Mouse (Mus musculus) heart, embryonic 12.5 days (tissue): ENCODE measurements at regions not wholly inside any gene's neighbourhood (a gene's known extent, or its start where the extent isn't known, plus 50 kb on each side); places are given as distances from the start of the nearest gene placed in this dataset.

Experiments
- ATAC-seq: fragments of 200-750 bp; cut with Nextera tagmentation; 2 replicates; pipeline ENCODE4 v1.8.0; 2017; ENCODE audit warnings: moderate TSS enrichment, moderate library complexity; ENCODE audit not compliant: insufficient number of reproducible peaks, low FRiP score
- H3K27ac ChIP-seq: fragments of 300-500 bp; sonication (generic); 2 replicates; pipeline ENCODE4 v1.5.1; 2016; ENCODE audit warnings: mild to moderate bottlenecking, moderate library complexity; ENCODE audit not compliant: poor library complexity, severe bottlenecking
- H3K27me3 ChIP-seq: fragments of 300-500 bp; sonication (generic); replicated peaks from 2 replicates; pipeline ENCODE4 v1.6.1; 2016; ENCODE audit warnings: mild to moderate bottlenecking, moderate library complexity
- H3K36me3 ChIP-seq: fragments of 300-500 bp; sonication (generic); 2 replicates; pipeline ENCODE4 v1.6.1; 2016; ENCODE audit warnings: mild to moderate bottlenecking, moderate library complexity
- H3K4me1 ChIP-seq: fragments of 300-500 bp; sonication (generic); replicated peaks from 2 replicates; pipeline ENCODE4 v1.6.1; 2016; ENCODE audit warnings: mild to moderate bottlenecking
- H3K4me2 ChIP-seq: fragments of 300-500 bp; sonication (generic); 2 replicates; pipeline ENCODE4 v1.6.1; 2016; ENCODE audit warnings: mild to moderate bottlenecking, moderate library complexity
- H3K4me3 ChIP-seq: fragments of 300-500 bp; sonication (generic); 2 replicates; pipeline ENCODE4 v1.5.1; 2016; ENCODE audit warnings: mild to moderate bottlenecking
- H3K9ac ChIP-seq: fragments of 300-500 bp; sonication (generic); 2 replicates; pipeline ENCODE4 v1.6.1; 2016; ENCODE audit warnings: mild to moderate bottlenecking, moderate library complexity
- H3K9me3 ChIP-seq: fragments of 300-500 bp; sonication (generic); replicated peaks from 2 replicates; pipeline ENCODE4 v1.6.1; 2016; ENCODE audit warnings: mild to moderate bottlenecking, moderate library complexity
- WGBS: fragments of 180-500 bp; shearing (Covaris S2); methylation state at CpG from one replicate; pipeline ENCODE4 v1.1.7; 2016; 5-methylcytosine and 5-hydroxymethylcytosine counted together

- no peak overlapping the region for H3K9ac ChIP-seq
- 52% methylated on average over 7 of the region's 7 CpGs for WGBS
- no peak overlapping the region for H3K4me2 ChIP-seq
- H3K9me3 ChIP-seq: peaks cover 16% of the 10 kb centered on the region
- no peak for ATAC-seq
- peaks cover 43% of the 10 kb centered on the region for H3K27me3 ChIP-seq
- no peaks in the 10 kb centered on the region for H3K36me3 ChIP-seq
- H3K4me1 ChIP-seq: peaks cover 14% of the 10 kb centered on the region; the same call in 1 of the 2 replicates
- no peak overlapping the region for H3K4me3 ChIP-seq
- H3K27ac ChIP-seq: no peak overlapping the region
Observed at GRCm38 (mm10) chr2:173368899-173369298, 92.6 kb upstream of the Pmepa1 start.

- H3K27me3 ChIP-seq: no peaks in the 10 kb centered on the region
- H3K4me2 ChIP-seq: no peak overlapping the region
- WGBS: 77% methylated on average over 6 of the region's 6 CpGs
- H3K9me3 ChIP-seq: peaks cover 13% of the 10 kb centered on the region
- no peak overlapping the region for H3K9ac ChIP-seq
- H3K27ac ChIP-seq: no peak overlapping the region
- no peaks in the 10 kb centered on the region for H3K36me3 ChIP-seq
- no peak for ATAC-seq
- H3K4me1 ChIP-seq: peaks cover 14% of the 10 kb centered on the region; the same call in 1 of the 2 replicates
- H3K4me3 ChIP-seq: no peak overlapping the region
Observed at GRCm38 (mm10) chr2:173376926-173377325, 100.6 kb upstream of the Pmepa1 start.

GRCm38 (mm10) chr2:173377497-173378257 lies 101.3 kb upstream of the Pmepa1 start:
- Histone ChIP-seq H3K4me3 (no peak overlapping the region), H3K27ac (no peak overlapping the region), H3K9me3 (peaks cover 5% of the 10 kb centered on the region), H3K27me3 (no peaks in the 10 kb centered on the region), H3K36me3 (no peaks in the 10 kb centered on the region), H3K4me1 (peaks cover 14% of the 10 kb centered on the region; the same call in 1 of the 2 replicates), H3K9ac (no peak overlapping the region), H3K4me2 (no peak overlapping the region)
- no peak for ATAC-seq
- WGBS: 45% methylated on average over 11 of the region's 12 CpGs

- peaks cover 14% of the 10 kb centered on the region for H3K4me1 ChIP-seq
Observed at GRCm38 (mm10) chr2:173379736-173380135, 103.4 kb upstream of the Pmepa1 start.

GRCm38 (mm10) chr2:173380341-173380761 lies 104.0 kb upstream of the Pmepa1 start:
- H3K4me3 ChIP-seq: no peak overlapping the region
- WGBS: 32% methylated on average over 3 of the region's 3 CpGs

More at GRCm38 (mm10) chr2:173379736-173380135, 103.4 kb upstream of the Pmepa1 start:
- WGBS: 74% methylated on average over 1 of the region's 1 CpGs
- Histone ChIP-seq H3K36me3 (no peaks in the 10 kb centered on the region), H3K27ac (no peak overlapping the region), H3K4me3 (no peak overlapping the region), H3K9ac (no peak overlapping the region), H3K27me3 (no peaks in the 10 kb centered on the region), H3K4me2 (no peak overlapping the region), H3K9me3 (no peaks in the 10 kb centered on the region)
- no peak for ATAC-seq

GRCm38 (mm10) chr2:173382176-173382813 lies 106.0 kb upstream of the Pmepa1 start:
- H3K4me1 ChIP-seq: peaks cover 14% of the 10 kb centered on the region
- 43% methylated on average over 7 of the region's 7 CpGs for WGBS

More at GRCm38 (mm10) chr2:173380341-173380761, 104.0 kb upstream of the Pmepa1 start:
- no peak overlapping the region for H3K4me2 ChIP-seq
- no peak overlapping the region for H3K9ac ChIP-seq
- ATAC-seq: no peak
- H3K27ac ChIP-seq: no peak overlapping the region
- H3K36me3 ChIP-seq: no peaks in the 10 kb centered on the region
- H3K27me3 ChIP-seq: no peaks in the 10 kb centered on the region
- peaks cover 14% of the 10 kb centered on the region for H3K4me1 ChIP-seq
- no peaks in the 10 kb centered on the region for H3K9me3 ChIP-seq

GRCm38 (mm10) chr2:173384935-173385586 lies 108.7 kb upstream of the Pmepa1 start:
- Histone ChIP-seq H3K4me2 (no peak overlapping the region), H3K4me3 (no peak overlapping the region), H3K36me3 (no peaks in the 10 kb centered on the region), H3K27ac (no peak overlapping the region), H3K9me3 (no peaks in the 10 kb centered on the region), H3K27me3 (no peaks in the 10 kb centered on the region), H3K9ac (no peak overlapping the region), H3K4me1 (peaks cover 5% of the 10 kb centered on the region)
- WGBS: 75% methylated on average over 8 of the region's 8 CpGs
- ATAC-seq: no peak

More at GRCm38 (mm10) chr2:173382176-173382813, 106.0 kb upstream of the Pmepa1 start:
- Histone ChIP-seq H3K9me3 (no peaks in the 10 kb centered on the region), H3K27ac (no peak overlapping the region), H3K36me3 (no peaks in the 10 kb centered on the region), H3K27me3 (no peaks in the 10 kb centered on the region), H3K9ac (no peak overlapping the region), H3K4me3 (no peak overlapping the region), H3K4me2 (no peak overlapping the region)
- ATAC-seq: no peak

- Histone ChIP-seq H3K9ac (no peak overlapping the region), H3K4me1 (no peaks in the 10 kb centered on the region; the same call in 1 of the 2 replicates), H3K27ac (no peak overlapping the region), H3K27me3 (no peaks in the 10 kb centered on the region), H3K36me3 (no peaks in the 10 kb centered on the region), H3K4me3 (no peak overlapping the region), H3K9me3 (peaks cover 2% of the 10 kb centered on the region; the same call in 1 of the 2 replicates), H3K4me2 (no peak overlapping the region)
- ATAC-seq: no peak
- 63% methylated on average over 9 of the region's 9 CpGs for WGBS
Observed at GRCm38 (mm10) chr2:173385722-173386141, 109.4 kb upstream of the Pmepa1 start.

GRCm38 (mm10) chr2:173388140-173388539 lies 111.8 kb upstream of the Pmepa1 start:
- Histone ChIP-seq H3K27me3 (no peaks in the 10 kb centered on the region), H3K4me2 (no peak overlapping the region), H3K36me3 (no peaks in the 10 kb centered on the region), H3K9me3 (peaks cover 7% of the 10 kb centered on the region; the same call in 1 of the 2 replicates), H3K9ac (no peak overlapping the region), H3K4me3 (no peak overlapping the region), H3K4me1 (no peaks in the 10 kb centered on the region; the same call in 1 of the 2 replicates), H3K27ac (no peak overlapping the region)
- ATAC-seq: no peak
- WGBS: 49% methylated on average over 4 of the region's 4 CpGs

- Histone ChIP-seq H3K9ac (no peak overlapping the region), H3K36me3 (no peaks in the 10 kb centered on the region), H3K27ac (no peak overlapping the region), H3K4me3 (no peak overlapping the region), H3K9me3 (peaks cover 7% of the 10 kb centered on the region; the same call in 1 of the 2 replicates), H3K4me1 (no peaks in the 10 kb centered on the region), H3K4me2 (no peak overlapping the region), H3K27me3 (no peaks in the 10 kb centered on the region)
- WGBS: 80% methylated on average over 14 of the region's 14 CpGs
- no peak for ATAC-seq
Observed at GRCm38 (mm10) chr2:173392557-173393323, 116.4 kb upstream of the Pmepa1 start.
